Mouse (Mus musculus) layer of hippocampus, adult 9-10 months (tissue): ENCODE measurements at regions not wholly inside any gene's neighbourhood (a gene's known extent, or its start where the extent isn't known, plus 50 kb on each side); places are given as distances from the start of the nearest gene placed in this dataset.

ENCODE experiments used
- DNase-seq: peaks from one replicate; pipeline ENCODE4 v3.0.0; 2022; ENCODE audit warnings: low spot score

DNA sequence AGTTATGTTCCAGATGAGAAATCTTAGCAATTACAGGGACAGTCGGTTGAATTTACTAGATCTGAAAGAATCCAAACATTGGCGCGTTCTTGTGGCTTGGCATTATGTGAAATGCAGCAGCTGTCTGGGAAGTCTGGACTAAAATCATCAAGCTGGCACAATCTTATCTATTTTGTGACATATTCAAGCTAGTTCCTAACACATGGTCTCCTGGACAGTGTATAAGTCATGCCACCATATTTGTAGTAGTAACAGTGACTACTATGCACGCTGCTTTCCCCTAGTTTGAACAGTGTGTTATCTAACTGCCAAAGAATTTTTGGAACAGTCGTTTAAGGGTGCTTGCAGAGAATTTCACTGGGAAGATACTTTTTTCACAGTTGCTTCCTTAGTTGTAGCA, 396.8 kb downstream of the Ppp1r3a start:
- DNase-seq = peak; percentile 30
